Mouse (Mus musculus) frontal cortex, postnatal 25 days (tissue): ENCODE measurements around the gene Cbr1.

Source experiments
- DNase-seq, 2 experiments: peaks; one replicate each; pipeline ENCODE4 v3.0.0; 2022; ENCODE audit warnings: low spot score in 2 of 2

Gene Cbr1

DNA sequence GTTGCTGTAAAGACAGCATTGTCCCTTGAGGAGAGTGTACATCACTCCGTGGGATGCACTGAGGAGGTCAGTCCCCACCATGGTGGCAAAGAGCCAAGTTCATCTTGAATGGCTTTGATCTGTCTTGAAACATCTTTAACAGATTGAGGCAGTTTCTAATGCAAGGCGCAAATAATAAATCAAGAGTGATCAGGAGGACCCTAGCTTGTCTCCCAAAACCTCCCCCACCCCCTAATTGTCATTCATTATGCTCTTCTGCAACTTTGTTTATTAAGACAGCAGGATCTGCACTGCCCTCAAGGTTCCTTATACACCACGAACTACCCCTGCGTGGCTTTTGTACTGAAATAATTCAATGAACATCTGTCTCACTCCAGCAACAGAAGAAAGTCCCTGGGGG, at the start of gene Cbr1:
TSS of gene Cbr1 (plus strand) at position 301 of the 400 bp plus-strand sequence.
- no peak for DNase-seq

DNA sequence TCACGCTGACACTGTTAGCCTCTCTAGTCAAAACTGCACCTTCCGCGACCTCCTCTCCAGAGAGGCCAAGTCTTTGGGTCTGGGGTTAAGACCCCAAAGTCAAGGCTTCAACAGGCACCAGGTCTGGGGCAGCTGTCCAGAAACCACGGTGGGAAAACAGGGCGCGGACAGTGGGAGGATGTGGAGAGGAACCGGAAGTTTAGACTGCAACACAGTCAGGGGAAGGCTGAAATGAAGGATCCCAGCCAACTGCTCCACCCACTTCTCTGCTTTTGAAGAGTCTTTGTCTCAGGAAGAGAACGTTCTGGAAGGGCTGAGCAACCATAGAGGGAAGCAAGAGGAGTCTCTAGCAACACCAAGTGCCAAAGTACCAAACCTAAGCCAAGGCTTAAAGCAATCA, 48.0 kb upstream of the Cbr1 start:
- no peak for DNase-seq

DNA sequence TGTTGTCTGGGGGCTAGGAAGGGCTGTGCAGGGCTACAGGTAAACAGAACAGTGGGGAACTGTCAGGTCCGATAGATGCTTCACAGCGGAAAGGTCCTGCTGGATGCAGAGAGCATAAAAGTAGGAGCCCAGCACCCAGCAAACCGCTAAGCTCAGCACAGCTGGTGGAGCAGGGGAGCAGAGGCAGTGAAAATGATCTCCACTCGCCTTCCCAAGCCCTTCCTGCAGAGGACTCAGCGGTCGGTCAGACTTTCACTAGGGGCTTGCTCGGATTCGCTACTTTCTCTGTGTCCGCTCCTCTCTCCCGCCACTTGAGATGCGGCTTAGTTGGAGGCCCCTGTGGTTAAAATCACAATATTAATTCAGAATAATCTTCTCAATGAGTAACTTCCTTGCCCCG, 47.2 kb upstream of the Cbr1 start:
- DNase-seq, result no peak

DNA sequence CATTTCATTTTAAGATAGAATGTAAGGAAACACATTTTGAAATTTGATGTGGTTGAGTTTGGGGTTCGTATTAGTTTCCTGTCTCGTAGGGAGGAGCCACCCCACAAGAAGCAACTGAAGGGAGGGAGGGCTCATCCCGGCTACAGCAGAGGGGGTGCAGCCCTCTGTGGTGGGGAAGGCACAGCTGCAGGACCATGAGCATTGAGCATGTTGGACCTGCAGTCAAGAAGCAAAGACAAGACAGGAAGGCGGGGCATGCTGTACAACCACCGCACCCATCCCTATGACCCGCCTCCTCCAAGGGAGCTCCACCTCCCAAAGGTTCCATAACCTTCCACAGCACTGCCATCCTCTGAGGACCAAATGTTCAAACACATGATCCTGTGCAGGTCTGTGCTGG, 33.3 kb upstream of the Cbr1 start:
- no peak for DNase-seq

DNA sequence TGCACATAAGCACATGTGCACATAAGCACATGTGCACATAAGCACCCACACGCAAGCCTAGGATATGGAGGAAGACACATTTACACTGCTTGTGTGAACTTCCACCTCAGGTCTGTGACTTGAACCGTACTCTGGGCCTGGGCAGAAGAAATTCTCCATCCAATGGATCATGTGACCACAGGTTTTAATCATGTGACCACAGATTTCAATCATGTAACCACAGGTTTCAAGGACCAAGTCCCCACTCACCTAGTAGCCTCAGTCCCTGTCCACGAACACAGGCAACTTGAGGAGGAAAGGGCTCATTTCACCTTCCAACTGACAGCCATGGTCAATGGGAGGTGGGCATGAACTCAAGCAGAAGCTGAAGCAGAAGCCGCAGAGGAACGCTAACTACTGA, 32.2 kb upstream of the Cbr1 start:
- DNase-seq, result no peak

DNA sequence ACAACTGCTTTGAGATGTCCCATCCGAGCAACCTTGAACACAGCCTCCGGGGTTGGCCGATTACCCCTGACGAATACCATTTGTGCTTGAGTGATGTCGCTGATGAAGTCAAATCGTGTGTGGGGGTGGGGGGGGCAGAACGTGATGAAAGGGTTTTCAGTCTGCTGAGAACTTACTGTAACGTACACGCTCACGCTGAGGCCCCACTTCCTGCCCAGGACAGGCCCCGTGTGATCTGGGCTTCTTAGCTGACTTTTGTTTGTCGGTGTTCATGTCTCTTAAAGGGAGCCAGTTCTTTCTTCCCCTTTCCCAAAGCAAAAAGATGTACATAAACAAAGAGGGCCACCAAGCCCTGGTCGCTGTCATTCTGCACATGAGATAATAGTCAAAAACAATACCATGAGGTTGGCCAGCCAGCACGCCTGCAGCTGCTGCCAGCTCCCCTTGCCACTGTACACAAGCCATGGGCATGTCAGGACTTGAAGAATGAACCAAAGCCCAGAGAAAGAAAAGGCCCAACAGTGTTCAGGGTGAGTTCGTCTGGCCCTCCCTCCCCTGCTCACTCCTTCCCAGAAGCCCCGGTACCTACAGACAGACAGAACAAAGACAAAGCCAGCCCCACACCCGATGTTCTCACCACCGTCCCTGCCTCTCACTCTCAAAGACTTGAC, 31.0 kb upstream of the Cbr1 start:
- no peak for DNase-seq

DNA sequence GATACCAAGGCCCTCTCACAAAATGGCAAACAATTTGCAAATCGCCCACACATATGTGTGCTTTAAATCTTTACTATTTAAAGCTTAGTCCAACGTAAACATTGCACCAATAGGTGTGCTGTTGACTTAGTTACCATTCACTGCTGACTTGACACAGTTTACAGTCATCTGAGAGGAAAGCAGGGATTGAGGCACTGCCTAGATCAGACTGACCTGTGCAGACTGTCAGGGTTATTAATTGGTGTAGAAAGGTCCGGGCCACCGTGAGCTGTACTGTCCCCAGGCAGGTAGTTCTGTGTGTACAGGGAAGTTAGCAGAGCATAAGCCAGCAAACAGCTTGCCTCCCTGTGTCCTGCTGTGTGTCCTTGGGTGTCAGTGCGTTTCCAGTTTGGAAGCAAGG, 30.1 kb upstream of the Cbr1 start:
- no peak for DNase-seq

DNA sequence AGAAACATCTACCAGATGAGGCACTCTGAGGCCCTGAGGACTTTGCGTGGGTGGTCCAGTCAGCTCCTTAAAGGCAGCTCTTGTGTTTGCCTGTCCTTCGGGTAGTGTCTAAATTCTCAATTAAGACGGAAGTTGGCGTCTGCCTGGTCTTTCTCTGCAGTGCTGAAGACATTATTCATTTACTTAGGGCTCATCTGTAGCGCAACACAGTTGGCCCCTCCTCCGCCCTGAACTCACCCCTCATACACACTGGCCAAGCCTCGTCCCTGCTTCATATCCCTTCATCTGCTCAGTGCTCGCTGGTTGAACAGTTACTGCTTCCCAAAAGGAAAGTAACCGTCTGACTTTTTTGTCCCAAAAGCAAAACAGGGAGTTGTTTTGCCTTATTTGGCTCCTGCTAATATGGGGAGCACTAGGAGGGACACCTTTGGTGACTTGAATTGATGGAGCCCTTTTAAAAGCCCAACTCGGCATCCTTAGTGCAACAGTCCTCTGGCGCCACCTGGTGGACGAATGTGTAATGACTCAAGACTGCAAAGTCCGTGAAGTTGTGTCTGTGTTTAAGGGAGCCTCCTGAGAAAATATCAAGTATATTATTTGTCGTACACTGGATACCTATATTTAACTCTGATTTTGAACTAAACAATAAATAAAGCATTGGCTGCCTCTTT, 29.1 kb upstream of the Cbr1 start:
- peak; percentile 82 to 88 for DNase-seq

DNA sequence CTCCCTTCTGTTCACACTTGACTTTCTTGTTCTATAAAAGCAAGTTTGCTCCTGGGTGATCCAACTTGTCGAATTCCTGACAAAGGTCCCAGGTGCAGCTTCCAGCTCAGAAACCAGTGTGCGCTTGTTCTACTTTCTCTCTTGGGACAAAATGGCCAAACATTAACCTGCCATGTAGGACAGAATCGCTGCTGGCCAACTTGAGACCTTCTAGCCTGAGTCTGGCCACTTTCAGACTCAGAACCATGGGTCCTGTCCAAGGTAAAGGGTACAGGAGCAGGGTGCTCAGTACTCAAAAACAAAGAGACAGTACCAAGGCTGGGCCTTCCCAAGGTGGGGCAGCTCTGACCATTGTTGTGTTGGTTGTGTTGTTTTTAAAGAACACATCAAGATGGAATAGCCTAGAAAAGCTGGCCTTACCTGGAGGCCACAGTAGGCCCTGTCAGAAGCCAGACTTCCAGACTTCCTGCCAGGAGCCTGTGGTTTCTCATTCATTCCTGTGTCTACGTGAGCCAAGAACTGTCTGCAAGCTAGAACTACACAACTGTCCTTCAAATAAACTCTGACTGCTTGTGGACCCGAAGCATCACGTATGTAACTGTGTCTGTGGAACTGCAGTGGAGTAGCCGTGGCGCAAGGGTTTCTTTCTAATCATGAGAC, 27.2 kb upstream of the Cbr1 start:
- DNase-seq, result no peak

DNA sequence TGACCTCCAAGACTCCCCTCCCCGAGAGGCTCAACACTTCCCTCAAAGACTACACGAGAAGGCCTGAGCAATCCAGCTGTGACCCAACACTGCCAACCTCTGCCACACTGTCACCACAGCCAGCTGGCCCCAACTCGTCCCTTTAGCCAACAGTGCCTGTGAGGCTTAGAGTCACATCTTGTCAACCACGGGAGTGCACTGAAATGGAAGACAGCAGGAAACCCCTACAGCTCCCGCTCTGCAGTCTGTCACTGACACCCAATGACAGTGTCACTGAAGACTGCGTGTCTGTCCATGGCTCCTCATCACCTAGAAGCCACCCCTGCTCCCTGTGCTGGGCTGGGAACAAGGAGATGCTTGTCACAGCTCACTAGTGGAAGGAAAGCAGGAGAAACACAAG, 24.5 kb upstream of the Cbr1 start:
- no peak for DNase-seq

DNA sequence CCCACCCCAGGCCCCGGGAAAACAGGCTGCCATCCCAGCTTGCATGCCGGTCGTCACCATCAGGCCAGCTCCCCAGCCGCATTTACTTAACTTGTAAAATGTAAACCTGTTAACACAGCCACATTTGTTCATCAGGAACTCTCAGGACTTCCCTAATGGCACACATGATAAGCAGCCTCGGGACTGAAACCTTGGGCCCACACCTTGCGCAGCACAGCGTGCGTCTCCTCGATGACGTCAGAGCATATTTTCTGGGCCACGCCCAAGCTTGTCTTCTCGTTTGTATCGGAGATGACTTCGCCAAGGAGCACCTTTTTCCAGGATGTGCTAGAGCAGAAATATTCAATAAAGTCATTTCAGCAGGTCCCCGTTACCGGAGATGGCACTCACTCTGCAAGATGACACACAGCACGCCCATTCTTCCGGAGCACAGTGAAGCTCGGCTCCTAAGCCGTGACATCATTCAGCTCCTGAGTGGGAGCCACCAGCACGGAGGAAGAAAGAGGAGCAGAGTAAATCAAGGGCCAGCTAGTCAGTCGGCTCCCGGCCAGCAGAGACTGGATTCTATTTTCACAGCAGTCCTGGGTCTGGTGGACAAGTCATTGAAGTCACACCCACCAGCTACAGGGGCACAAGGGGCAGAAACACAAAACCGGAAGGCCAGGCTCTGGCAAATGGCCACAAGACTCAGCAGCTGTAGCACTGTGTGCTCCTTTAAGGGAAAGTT, 20.5 kb upstream of the Cbr1 start:
- DNase-seq, result no peak

DNA sequence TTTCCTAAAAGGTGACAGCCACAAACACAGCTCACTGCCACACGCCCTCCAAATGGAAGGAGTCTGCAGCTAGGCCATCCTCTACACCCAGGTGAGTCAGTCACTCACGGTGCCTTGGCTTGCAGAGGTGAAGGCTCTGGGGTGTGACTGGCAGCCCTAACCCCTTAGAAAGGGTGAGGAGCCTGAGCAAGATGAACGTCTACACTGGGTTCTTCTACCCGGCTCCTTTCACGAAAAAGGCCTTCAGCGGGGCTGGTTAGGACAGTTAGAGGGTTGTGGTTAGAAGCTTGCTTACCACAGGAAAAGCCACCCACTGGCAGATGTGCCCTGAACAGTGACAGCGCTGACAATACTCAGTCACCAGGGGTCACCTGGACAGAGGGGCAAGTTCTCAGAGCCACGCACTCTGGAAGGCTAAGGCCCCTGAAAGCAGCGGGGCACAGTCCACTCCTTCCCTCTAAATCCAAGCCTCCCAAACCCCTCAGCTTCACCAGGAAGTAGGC, 19.9 kb upstream of the Cbr1 start:
- no peak for DNase-seq

DNA sequence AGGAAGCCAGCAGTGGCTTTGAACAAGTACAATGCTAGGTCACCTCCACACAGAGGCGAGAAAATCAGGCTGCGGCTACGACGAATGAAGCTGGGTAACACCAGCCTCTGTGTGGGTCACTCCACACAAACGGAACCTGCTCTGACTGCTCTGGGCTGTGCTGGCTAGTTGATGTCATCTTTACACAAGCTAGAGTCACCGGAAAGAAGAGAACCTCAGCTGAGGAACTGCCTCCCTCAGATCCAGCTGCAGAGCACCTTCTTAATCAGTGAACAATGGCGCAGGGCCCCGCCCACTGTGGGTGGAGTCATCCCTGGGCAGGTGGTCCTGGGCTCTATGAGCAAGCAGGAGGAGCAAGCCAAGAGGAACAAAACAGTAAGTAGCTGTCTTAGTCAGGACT, 19.3 kb upstream of the Cbr1 start:
- DNase-seq, result no peak

DNA sequence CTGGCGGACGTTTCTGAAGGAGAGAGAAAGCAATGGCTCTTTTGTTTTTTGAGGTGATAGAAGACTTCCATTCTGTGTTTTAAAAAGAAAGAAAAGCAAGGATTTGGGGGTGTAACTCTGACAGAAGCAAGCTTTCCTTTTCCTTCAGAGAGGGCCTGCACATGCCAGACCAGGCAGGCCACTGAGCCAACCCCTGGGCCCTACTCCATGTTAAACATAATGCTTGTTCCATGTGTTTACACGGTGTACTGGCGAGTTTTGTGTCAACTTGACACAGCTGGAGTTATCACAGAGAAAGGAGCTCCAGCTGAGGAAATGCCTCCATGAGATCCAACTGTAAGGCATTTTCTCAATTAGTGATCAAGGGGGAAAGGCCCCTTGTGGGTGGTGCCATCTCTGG, 17.4 kb upstream of the Cbr1 start:
- no peak for DNase-seq

DNA sequence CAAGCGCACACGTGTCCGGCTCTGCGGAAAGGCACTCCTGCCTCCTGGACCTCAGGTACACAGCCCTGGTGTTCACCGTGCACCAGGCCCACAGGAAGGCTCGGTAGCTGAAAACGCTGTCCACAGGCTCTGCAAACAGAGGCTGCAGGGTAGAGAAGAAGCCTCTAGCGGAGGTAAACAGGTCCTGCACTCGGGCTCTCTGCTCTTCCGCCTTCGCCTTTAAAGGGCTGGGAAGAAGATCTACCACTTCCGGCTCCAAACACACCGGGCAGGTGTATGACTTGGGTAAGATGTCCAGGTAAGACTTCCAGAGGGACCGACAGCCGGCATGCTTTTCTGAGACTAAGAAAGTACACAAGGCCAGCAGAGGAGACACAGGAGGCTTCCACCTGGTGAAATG, 14.7 kb upstream of the Cbr1 start:
- no peak for DNase-seq

DNA sequence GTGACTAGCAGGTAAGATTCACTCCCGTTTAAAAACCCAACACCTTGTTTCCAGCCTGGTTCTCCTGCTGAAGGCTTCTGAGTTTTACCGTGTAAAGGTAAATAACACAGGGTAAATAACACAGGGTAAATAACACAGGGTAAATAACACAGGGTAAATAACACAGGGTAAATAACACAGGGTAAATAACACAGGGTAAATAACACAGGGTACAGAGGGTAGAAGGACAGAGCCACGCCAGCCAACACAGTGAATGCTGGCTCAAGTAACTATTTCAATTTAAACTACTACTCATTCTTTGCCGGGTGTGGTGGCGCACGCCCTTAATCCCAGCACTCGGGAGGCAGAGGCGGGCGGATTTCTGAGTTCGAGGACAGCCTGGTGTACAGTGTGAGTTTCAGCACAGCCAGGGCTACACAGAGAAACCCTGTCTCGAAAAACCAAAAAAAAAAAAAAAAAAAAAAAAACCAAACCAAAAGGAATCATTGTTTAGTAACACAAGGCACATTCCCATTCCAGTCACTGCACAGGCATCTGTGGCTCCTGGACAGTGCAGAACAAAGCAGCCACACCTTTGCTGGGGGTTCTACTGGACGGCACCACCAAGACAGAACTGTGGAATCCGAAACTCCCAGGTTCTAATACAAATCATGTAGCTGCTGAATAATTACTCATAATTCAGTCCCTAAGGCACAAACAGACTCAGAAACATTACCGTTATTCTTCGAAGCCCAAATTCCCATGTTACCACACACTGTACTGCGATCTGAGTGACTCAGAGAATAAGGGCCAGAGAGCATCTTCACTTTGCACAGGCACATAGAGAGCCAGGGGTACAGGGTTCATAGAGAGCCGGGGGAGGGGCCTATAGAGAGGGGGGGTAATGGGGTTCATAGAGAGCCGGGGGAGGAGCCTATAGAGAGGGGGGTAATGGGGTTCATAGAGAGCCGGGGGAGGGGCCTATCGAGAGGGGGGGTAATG, 13.9 kb upstream of the Cbr1 start:
- DNase-seq, result no peak

DNA sequence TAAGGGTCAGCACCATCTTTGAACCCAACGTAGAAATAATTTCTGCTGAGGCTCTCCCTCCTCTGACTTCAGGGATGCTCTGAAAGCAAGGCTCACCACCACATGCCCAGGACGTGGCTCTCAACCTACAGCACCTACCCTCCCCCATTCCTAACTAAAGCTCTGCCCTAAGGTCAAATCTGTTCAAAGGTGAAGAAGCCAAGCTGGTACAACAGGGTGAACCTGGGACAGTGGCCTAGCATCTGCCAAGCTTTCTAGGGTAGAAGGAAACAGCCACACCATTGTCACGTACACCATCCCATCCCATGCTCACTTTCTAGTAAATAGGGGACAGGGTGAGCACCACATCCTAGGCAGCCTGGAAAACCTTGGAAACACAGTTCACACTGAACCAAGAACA, 12.9 kb upstream of the Cbr1 start:
- DNase-seq, result no peak

DNA sequence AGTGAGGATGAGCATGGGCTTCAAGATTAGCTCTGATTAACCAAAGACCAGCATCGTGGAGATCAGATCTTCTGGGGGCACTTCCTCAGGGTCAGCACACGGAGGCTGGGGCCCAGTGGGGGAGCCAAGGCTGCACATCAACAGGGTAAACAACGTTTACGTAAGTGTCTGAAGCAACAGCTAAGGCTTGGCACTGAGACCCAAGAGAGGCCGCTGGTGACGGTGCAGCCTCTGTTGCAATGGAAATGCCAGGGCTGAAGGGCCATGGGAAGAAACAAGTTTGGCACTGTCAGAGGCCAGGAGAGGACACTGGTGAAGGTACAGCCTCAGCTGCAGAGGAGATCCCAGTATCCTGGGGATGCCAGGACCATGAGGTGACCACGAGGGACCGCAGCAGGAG, 12.2 kb upstream of the Cbr1 start:
- DNase-seq, result no peak

DNA sequence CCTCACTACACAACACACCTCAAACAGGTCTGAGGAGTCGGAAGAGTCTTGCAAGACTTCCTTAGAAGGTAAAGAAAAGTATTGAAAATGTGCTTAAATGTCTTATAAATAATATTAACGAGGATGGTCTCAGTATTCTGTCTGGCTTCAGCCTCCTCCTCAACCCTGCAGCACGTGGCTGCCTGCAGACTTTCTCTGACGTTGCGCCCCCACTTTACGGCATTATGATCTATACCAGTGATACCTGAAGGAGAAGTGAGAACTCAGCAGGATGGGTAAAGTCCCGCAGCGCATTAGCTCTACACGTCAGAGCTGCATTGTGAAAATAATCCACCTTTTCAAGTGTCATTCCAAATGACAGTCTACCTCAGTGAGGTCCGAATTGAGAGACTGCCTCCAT, 11.2 kb upstream of the Cbr1 start:
- DNase-seq, result no peak

DNA sequence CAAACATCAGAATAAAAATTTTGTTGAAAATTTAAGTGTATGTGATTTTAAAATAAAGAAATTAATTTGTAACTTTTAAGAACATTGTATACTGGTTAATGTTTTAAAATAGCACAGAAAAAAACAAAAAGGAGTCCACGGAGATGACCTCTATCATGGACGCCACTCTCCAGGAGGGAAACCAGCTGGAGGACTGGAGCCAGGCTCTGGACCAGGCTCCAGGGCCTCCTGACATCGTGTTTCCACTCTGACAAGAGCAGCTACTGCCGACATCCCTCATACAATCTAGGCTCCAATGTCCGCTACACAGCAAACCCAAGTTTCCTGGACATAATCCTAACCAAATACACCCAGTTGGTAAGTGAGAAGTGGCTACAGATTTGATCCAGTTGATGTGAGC, 9.9 kb upstream of the Cbr1 start:
- no peak for DNase-seq

DNA sequence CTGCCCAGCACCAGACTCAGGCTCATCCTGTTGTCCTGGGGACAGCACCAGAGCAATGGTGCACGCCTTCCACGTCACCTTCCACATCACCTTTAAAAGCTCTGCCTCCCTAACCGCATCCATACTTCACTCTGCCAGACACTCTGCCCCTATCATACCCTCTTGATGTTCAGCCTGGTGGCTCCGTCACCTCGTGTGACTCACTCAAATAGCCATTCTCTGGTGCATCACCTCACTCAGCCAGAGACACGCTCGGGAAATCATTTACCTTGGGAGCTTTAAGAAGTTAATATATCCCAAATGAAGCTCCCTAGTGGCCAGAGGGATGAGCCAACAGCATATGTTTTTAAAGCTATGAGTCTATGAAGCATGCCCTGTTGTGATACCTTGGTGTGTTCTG, 8.8 kb upstream of the Cbr1 start:
- DNase-seq, result no peak
